Mouse (Mus musculus) spleen, adult 2 months (tissue): ENCODE results near the gene Agpat2.

Source experiments
- CTCF ChIP-seq: fragments of 200-500 bp; IDR thresholded peaks from 2 replicates; pipeline ENCODE4 v1.5.1; 2011; ENCODE audit warnings: mild to moderate bottlenecking, inconsistent platforms; ENCODE audit not compliant: insufficient read depth, insufficient read length, insufficient replicate concordance; ENCODE audit errors: extremely low read depth
- POLR2A ChIP-seq: fragments of 200-500 bp; IDR thresholded peaks from 2 replicates; pipeline ENCODE4 v1.6.1; 2011; ENCODE audit warnings: low read depth, low read length, inconsistent platforms

GRCm38 (mm10) chr2:26556535-26556993, 47.7 kb downstream of the Agpat2 start:
- TF ChIP-seq CTCF (no peak), POLR2A (no peak)
